Mouse (Mus musculus): ENCODE measurements at regions not wholly inside any gene's neighbourhood (a gene's known extent, or its start where the extent isn't known, plus 50 kb on each side); places are given as distances from the start of the nearest gene placed in this dataset.
A peak's percentile ranks its signal among the peaks of the same experiment; 100 is the strongest.

GRCm38 (mm10) chr14:68973636-68974101, 320.4 kb downstream of the Synb start:
- DNase-seq (ENCODE audit: extremely low read depth, insufficient read length, low spot score): no peak

DNA sequence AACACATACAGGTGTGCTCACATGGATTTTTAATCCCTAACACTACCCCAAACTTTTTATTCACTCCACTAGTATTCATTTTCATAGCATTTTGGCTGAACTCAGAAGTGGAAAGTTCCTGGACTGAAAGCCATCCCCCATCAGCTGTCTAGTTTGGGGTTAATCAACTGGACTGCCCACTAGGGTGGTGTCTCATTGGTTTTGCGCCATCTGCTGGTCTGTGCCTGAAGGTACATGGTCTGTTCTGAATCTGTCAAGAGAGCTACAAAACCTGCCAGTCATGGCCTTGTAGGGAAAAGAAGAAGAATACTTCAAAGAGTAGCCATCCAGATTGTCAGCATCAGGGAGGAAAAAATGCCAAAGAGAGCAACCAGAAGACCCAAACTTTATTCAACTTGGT, 327.3 kb downstream of the Synb start:
- no peak for DNase-seq (ENCODE audit: extremely low read depth, insufficient read length, low spot score)

DNA sequence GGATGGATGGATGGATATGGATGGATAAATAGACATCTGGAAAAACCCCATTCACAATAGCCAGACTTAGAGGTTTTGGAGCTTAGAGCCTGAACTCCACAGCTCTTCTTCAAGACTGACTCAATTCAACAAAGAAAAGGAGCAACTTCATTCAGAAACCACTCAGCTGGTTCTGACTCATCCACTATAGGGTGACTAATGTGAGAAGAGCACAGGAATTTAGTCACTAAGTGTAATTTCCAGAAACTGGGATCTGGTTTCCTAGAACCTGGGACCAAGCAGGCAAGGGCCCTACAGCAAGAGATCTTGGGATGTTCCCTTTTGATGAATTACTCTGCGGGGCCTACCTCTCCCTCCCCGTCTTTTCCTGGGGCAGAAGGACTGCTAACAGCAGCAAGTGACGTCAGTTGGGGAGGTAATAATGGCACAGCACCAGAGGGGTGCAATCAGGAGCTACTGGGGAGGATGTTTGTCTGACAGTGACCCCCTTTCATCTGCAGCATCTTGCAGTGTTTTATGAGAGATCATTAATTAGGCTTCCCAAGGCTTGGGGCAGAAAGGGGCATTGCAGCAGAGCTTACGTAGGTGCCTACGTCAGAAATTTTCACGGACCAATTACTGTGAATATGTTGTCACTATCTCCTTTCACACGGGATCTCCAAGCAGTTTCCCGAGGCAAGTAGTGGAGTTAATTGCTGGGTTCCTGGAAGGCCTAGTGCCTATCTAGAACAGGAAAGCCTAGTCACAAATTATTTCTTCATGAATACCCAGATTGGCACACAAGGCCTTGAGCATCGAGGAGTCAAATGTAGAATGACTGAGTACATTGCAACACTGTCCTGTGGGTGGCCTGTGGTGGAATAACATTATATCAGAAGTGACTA, 339.3 kb downstream of the Synb start:
- no peak for DNase-seq (ENCODE audit: extremely low read depth, insufficient read length, low spot score)

DNA sequence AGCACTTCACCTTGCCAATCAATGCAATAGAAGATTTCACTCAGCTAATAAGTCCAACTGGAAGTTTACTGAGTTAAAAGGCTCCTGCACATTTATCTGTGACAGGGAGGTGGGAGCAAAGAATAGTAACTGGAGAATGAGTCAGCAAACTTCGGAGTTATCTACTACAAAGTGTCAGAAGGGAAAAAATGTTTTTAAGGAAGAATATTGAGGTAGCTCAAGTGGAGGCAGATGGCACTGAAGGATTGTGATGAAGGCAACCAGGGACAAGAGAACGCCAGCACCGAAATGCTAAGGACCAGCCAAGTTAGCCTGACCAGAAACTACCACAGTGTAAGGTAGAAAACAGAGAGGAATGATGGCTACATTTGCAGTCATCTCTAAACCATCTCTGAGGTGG, 348.2 kb downstream of the Synb start:
- no peak for DNase-seq (ENCODE audit: extremely low read depth, insufficient read length, low spot score)

- DNase-seq (ENCODE audit: extremely low read depth, insufficient read length, low spot score): no peak
These were observed 348.7 kb downstream of the Synb start for GRCm38 (mm10) chr14:68945434-68945833.

DNA sequence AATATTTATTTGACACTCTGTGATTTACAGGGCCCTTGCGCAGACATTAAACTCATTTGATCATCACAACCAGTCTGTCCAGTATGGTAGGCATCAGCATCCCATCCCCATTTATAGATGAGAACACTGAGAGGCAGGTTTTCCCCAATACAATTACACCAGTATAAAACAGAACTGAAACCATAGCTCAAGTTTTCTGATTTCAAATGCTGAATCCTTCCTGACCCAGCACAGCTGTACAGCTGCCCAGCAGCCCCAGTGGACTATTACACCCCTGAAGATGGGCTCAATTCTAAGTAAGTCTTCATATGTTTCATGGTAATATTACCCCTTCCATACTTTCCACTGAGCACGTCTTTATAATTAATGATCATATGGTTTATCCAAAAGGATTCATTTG, 352.3 kb downstream of the Synb start:
- DNase-seq (ENCODE audit: extremely low read depth, insufficient read length, low spot score): no peak

DNA sequence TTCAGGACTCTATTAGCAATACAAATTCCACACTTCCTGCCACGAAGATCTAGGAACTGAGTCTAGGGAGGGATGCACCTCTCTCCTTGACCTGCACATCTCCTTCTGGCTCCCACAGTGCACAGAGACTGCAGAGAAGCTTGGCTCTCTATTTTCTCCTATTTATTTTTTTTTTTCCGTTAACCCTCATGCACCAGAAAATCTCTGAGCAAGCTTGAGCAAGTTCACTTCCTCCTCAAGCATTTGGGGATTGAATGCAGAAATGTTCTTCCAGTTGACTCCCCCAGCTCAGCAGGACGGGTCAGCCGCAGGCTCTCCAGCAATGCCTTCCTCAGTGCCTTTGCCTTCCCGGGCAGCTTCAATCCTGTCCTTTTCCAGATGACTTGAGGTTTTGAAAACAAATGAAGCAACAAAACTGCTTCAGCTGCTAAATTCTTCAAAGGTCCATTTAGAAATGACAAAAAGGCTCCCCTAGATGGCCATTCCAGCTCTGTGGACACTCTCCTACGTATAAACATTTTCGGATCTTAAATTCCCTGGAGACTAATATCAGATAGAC, 352.9 kb downstream of the Synb start:
- DNase-seq (ENCODE audit: extremely low read depth, insufficient read length, low spot score): no peak

GRCm38 (mm10) chr14:68935303-68935662, 358.8 kb downstream of the Synb start:
- DNase-seq (ENCODE audit: extremely low read depth, insufficient read length, low spot score): no peak

DNA sequence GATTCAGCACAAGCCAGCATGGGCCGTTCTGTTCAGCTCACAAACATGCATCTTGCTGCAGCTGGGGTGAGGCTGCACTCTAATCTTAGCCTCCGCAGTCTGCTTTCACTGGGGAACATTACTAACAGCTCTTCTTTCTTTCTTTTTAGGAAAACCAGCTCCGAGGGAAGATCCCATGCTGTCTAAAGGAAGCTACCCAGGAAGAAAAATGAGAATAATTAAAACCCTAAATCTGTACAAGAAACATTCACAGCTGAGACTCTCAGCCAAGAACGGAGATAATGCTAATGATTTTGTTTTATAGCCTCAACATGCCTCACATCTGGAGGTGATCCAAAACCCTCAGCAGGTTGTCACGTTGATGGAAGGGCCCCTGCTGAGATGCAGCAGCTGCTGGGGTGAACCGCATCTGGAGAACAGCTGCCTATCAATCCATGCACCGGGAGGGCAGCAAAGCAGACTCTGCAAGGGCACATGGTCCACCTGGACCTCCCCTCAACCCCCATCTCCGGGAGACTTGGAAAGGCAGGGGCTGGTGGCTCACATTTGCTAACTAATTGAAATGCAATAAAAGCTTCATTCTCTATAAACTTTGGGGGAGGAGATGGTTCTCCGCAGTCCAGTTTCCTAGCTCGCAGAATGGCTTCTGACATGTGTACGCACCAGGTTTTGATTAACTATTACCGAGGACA, 359.3 kb downstream of the Synb start:
- DNase-seq (ENCODE audit: extremely low read depth, insufficient read length, low spot score): no peak

- DNase-seq (ENCODE audit: extremely low read depth, insufficient read length, low spot score): no peak
These were observed 366.3 kb downstream of the Synb start for GRCm38 (mm10) chr14:68927814-68928213.

GRCm38 (mm10) chr14:68923054-68923453, 371.0 kb downstream of the Synb start:
- no peak for DNase-seq (ENCODE audit: extremely low read depth, insufficient read length, low spot score)

DNA sequence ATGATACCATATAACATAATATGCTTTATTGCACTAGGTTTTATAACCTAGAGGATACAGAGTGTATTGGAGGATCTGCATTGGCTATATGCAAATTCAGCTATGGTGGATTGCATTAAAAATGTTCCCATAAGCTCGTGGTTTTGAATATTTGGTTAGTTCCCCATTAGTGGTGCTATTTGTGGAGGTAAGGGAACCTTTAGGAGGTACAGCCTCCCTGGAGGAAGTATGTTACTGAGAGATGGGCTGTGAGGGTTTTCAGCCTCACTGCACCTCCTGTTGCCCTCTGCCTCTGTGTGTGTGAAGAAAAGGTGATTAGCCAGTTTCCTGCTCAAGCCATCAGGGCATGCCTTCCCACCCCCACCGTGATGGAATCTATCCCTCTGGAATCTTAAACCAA, 372.1 kb downstream of the Synb start:
- DNase-seq (ENCODE audit: extremely low read depth, insufficient read length, low spot score): no peak

DNA sequence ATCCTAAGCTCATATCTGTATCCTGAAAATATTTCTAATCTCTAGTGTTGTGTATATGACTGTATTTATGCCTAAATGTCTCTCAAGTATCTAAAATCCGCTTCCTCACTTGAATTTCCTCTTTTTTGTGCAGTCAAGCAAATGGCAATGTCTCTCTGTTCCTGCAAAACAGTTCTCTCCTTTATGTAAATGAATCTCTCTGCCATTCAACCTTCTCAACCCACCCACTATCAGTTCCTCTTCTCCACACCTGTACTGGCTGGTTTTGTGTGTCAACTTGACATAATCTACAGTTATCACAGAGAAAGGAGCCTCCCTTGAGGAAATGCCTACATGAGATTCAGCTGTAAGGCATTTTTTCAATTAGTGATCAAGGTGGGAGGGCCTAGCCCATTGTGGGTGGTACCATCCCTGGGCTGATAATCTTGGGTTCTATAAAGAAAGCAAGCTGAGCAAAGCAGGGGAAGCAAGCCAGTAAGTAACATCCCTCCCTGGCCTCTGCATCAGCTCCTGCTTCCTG, 375.5 kb downstream of the Synb start:
- DNase-seq (ENCODE audit: extremely low read depth, insufficient read length, low spot score): no peak

DNA sequence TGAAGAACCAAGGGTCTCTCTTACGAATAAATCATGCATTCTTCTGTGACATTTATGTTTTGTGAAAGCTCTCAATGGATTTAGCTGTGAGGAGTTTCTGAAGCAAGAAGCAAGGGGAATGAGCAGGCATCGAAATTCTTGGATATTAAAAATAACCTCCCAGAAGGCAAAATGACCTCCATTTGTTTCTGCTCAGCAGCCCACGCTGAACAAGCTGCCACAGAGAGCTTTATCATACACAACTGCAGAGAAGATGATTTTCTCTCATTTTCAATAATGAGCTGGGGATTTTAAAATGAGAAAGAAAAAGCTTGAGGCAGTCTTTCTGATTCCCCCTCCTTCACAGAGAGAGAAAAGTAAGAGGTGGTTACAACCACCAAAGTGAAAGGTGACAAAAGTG, 394.2 kb downstream of the Synb start:
- DNase-seq (ENCODE audit: extremely low read depth, insufficient read length, low spot score): no peak

GRCm38 (mm10) chr14:68877171-68877570, 416.9 kb downstream of the Synb start:
- DNase-seq (ENCODE audit: extremely low read depth, insufficient read length, low spot score): no peak

- no peak for DNase-seq (ENCODE audit: extremely low read depth, insufficient read length, low spot score)
These were observed 433.0 kb downstream of the Synb start for GRCm38 (mm10) chr14:68861071-68861470.

DNA sequence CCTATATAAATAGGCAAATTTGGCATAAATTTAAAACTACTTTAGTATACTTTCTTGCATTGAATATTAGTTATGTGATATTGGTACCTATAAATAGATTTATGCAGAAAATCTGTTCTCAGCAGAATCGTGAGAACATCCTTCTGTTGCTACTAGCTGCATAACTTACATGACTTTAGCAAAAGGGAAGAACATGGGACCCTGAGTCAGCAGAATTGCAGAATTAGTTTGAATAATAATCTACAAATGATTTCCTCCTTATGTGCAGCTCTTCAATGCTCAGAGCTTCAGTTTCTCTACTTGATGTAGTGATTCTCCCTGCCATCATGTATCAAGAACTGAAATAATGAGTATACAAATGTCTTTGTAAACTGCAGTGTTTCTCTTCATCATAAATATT, 436.2 kb downstream of the Synb start:
- DNase-seq (ENCODE audit: extremely low read depth, insufficient read length, low spot score): no peak

DNA sequence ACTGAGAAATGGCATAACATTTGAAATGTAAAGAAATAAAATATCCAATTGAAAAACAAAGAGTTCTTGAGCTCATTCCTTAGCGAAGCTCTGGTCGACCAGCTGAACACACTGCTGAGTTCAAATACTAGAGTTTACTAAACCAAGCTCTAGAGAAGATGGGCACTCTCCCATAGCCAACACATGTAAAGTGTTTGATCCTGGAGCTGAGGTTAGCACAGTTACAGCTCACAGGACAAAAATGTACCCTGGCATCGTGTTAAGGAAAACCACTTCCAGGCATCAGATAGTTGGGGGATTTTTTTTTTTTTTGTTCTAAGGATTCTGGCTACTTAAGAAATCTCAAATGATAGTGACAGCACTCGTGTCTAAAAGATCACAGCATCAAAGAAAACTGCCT, 445.6 kb downstream of the Synb start:
- no peak for DNase-seq (ENCODE audit: extremely low read depth, insufficient read length, low spot score)

- peak; percentile 6 for DNase-seq (ENCODE audit: extremely low read depth, insufficient read length, low spot score)
These were observed 446.5 kb downstream of the Synb start for GRCm38 (mm10) chr14:68847609-68848008.

DNA sequence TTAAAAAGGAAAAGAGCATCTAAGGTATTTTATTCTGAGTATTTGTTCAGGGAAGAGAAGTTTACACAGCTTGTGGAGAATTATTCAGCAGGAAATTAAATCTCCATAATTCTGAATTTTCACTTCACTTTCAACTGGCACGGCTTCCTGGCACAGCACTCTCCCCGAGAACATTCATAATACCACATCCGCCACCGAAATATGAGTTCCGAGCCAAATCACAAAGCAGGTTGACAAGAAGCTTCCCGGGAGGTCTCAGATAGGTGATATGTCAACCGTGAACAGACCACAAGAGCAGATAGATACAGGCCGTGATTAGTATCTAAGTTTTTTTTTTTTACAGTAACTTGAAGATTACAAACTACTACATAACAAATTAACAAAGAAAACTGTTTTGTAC, 473.9 kb downstream of the Synb start:
- no peak for DNase-seq (ENCODE audit: extremely low read depth, insufficient read length, low spot score)

DNA sequence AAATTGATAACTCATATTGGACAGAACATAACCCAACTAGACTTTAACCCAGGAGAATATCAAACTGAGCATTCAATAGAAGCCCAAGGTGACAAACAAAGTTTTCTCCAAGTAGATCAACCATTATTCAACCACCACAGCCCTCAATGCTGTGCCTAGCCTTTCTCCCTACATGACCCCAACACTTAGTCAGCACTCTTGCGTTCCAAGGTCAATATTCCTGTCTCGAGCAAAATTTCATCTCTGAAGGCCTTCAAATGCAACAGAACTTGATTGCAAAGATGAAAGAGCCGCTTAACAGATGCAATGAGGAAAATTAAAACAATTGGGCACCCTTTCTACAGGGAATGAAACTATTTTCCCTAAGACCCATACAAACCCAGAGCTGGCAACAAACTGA, 485.1 kb downstream of the Synb start:
- DNase-seq (ENCODE audit: extremely low read depth, insufficient read length, low spot score): no peak

GRCm38 (mm10) chr14:68807918-68808317, 486.2 kb downstream of the Synb start:
- no peak for DNase-seq (ENCODE audit: extremely low read depth, insufficient read length, low spot score)
